Comparison of ENCODE assay signal across 10 mouse cellular contexts in genomic region chr16:88823736-88824135, GRCm38 (mm10). TPM values are rescaled to one million over a fixed set of nuclear protein-coding genes. Genes with fewer than 3 reads are reported as not detected.
DNase-seq lines count a peak whose midpoint lies in the region; ATAC-seq lines count a peak whose summit lies in the region.
"Had no signal": no experiment of that assay in that cellular context is flagged by ENCODE, and none has a peak within 500 bp of the region (broad histone marks: within the 10 kb centered on the region; RNA-seq: fewer than 3 reads in every experiment).

No protein-coding gene starts in this region.

- no peaks in the 10 kb centered on the region for H3K9me3 ChIP-seq in heart, embryonic 10.5 days
- no peaks in the 10 kb centered on the region for H3K9me3 ChIP-seq in midbrain, embryonic 11.5 days (ENCODE audit: control insufficient read depth, low read length)
- no peaks in the 10 kb centered on the region for H3K9me3 ChIP-seq in midbrain, embryonic 15.5 days
- no peaks in the 10 kb centered on the region for H3K9me3 ChIP-seq in hindbrain, embryonic 16.5 days (ENCODE audit: control insufficient read depth, low read length)
- H3K9me3 ChIP-seq: liver, embryonic 15.5 days had no signal

- no peak overlapping the region for H3K9ac ChIP-seq in midbrain, embryonic 11.5 days (ENCODE audit: low read length)
- no peak overlapping the region for H3K9ac ChIP-seq in midbrain, embryonic 15.5 days
- no peak overlapping the region for H3K9ac ChIP-seq in hindbrain, embryonic 16.5 days (ENCODE audit: low read depth, low read length)
- H3K9ac ChIP-seq: liver, embryonic 15.5 days had no signal

- H3K36me3 ChIP-seq in heart, embryonic 10.5 days = no peaks in the 10 kb centered on the region
- no peaks in the 10 kb centered on the region for H3K36me3 ChIP-seq in midbrain, embryonic 11.5 days (ENCODE audit: control insufficient read depth, insufficient read depth, low read length)
- H3K36me3 ChIP-seq in midbrain, embryonic 15.5 days (replicated peaks) = no peaks in the 10 kb centered on the region
- no peaks in the 10 kb centered on the region for H3K36me3 ChIP-seq in hindbrain, embryonic 16.5 days (ENCODE audit: control insufficient read depth, insufficient read depth, low read length)
- H3K36me3 ChIP-seq: liver, embryonic 15.5 days had no signal

- ATAC-seq in midbrain, embryonic 11.5 days (ENCODE audit: low FRiP score) = 0 out of 2 replicates have a peak, but pooled peaks have one; percentile 38
- no peak for ATAC-seq in midbrain, embryonic 15.5 days (replicated peaks)
- no peak for ATAC-seq in hindbrain, embryonic 16.5 days

- DNase-seq in heart, postnatal 10 days = peak; percentile 3 to 8
- DNase-seq in heart, embryonic 10.5 days (ENCODE audit: low spot score) = no peak
- DNase-seq in midbrain, embryonic 11.5 days (ENCODE audit: low spot score, missing footprints) = no peak
- DNase-seq in c-Kit-positive CD71-negative TER-119-negative erythroid progenitor cells, embryonic 14.5 days (ENCODE audit: low read depth) = peak; percentile 1
- peak; percentile 54 for DNase-seq in retina, embryonic 14.5 days (ENCODE audit: low spot score)
- no peak for DNase-seq in spleen, adult 12 weeks (ENCODE audit: low spot score)

- H3K27ac ChIP-seq in heart, embryonic 10.5 days = no peak overlapping the region
- no peak overlapping the region for H3K27ac ChIP-seq in midbrain, embryonic 11.5 days (ENCODE audit: low read depth, low read length)
- no peak overlapping the region for H3K27ac ChIP-seq in midbrain, embryonic 15.5 days
- H3K27ac ChIP-seq in hindbrain, embryonic 16.5 days (ENCODE audit: low read depth, low read length) = no peak overlapping the region
- H3K27ac ChIP-seq: liver, embryonic 15.5 days had no signal

- H3K4me2 ChIP-seq in midbrain, embryonic 11.5 days = no peak overlapping the region
- H3K4me2 ChIP-seq in midbrain, embryonic 15.5 days = no peak overlapping the region
- H3K4me2 ChIP-seq in hindbrain, embryonic 16.5 days (ENCODE audit: low read length) = no peak overlapping the region
- H3K4me2 ChIP-seq: liver, embryonic 15.5 days had no signal

- intact Hi-C loops in heart, postnatal 10 days (cut with DNase I) = loop anchor here (10.0 kb wide), 1 partner anchor 429 kb away; no protein-coding TSS in a partner anchor

- no peaks in the 10 kb centered on the region for H3K27me3 ChIP-seq in heart, embryonic 10.5 days (ENCODE audit: insufficient read depth, poor library complexity, severe bottlenecking)
- no peaks in the 10 kb centered on the region for H3K27me3 ChIP-seq in midbrain, embryonic 11.5 days (ENCODE audit: control insufficient read depth, insufficient read depth, low read length)
- H3K27me3 ChIP-seq in midbrain, embryonic 15.5 days (replicated peaks) = no peaks in the 10 kb centered on the region
- H3K27me3 ChIP-seq in hindbrain, embryonic 16.5 days (replicated peaks; ENCODE audit: control insufficient read depth, insufficient read depth, low read length) = no peaks in the 10 kb centered on the region
- H3K27me3 ChIP-seq: liver, embryonic 15.5 days had no signal

- H3K4me3 ChIP-seq in heart, embryonic 10.5 days = no peak overlapping the region
- H3K4me3 ChIP-seq in midbrain, embryonic 11.5 days (ENCODE audit: low read depth, low read length) = no peak overlapping the region
- no peak overlapping the region for H3K4me3 ChIP-seq in midbrain, embryonic 15.5 days
- H3K4me3 ChIP-seq in hindbrain, embryonic 16.5 days (ENCODE audit: low read length) = no peak overlapping the region
- H3K4me3 ChIP-seq: liver, embryonic 15.5 days had no signal

- WGBS in heart, embryonic 10.5 days = 82% methylated on average over 3 of the region's 3 CpGs
- 82% methylated on average over 3 of the region's 3 CpGs for WGBS in midbrain, embryonic 11.5 days
- 78% methylated on average over 3 of the region's 3 CpGs for WGBS in midbrain, embryonic 15.5 days
- WGBS in hindbrain, embryonic 16.5 days = 78% methylated on average over 3 of the region's 3 CpGs

- H3K4me1 ChIP-seq in heart, embryonic 10.5 days = no peaks in the 10 kb centered on the region
- H3K4me1 ChIP-seq in midbrain, embryonic 11.5 days (ENCODE audit: control insufficient read depth, insufficient read depth, low read length) = no peaks in the 10 kb centered on the region
- no peaks in the 10 kb centered on the region for H3K4me1 ChIP-seq in midbrain, embryonic 15.5 days
- H3K4me1 ChIP-seq in hindbrain, embryonic 16.5 days (ENCODE audit: control insufficient read depth, insufficient read depth, low read depth, low read length) = no peaks in the 10 kb centered on the region
- H3K4me1 ChIP-seq: liver, embryonic 15.5 days had no signal

RNA-seq across cellular contexts. Expression of gene Krtap14, which starts 2.2 kb away (rescaled TPM):
- not detected for total RNA-seq in heart, postnatal 10 days (2021)
- polyA plus RNA-seq in heart, embryonic 10.5 days (2016; fragmentation: Nextera tagmentation; extraction: Ambion mirVana) = not detected in 2 replicates
- polyA plus RNA-seq in midbrain, embryonic 11.5 days (2014; fragmentation: Nextera tagmentation; extraction: Ambion mirVana) = not detected in 2 replicates
- polyA plus RNA-seq in midbrain, embryonic 15.5 days (2015; fragmentation: Nextera tagmentation; extraction: Ambion mirVana) = not detected in 2 replicates
- not detected in 2 replicates for polyA plus RNA-seq in hindbrain, embryonic 16.5 days (2015; fragmentation: Nextera tagmentation; extraction: Ambion mirVana)
- total RNA-seq: heart, adult 8-10 months had no signal
- polyA plus RNA-seq: liver, embryonic 15.5 days had no signal

RNA-seq across cellular contexts. Expression of gene Krtap15, which starts 3.7 kb away (rescaled TPM):
- not detected for total RNA-seq in heart, postnatal 10 days (2021)
- polyA plus RNA-seq in heart, embryonic 10.5 days (2016; fragmentation: Nextera tagmentation; extraction: Ambion mirVana) = not detected in 2 replicates
- not detected in 2 replicates for polyA plus RNA-seq in midbrain, embryonic 11.5 days (2014; fragmentation: Nextera tagmentation; extraction: Ambion mirVana)
- polyA plus RNA-seq in midbrain, embryonic 15.5 days (2015; fragmentation: Nextera tagmentation; extraction: Ambion mirVana) = not detected in 2 replicates
- polyA plus RNA-seq in hindbrain, embryonic 16.5 days (2015; fragmentation: Nextera tagmentation; extraction: Ambion mirVana) = 0.25 TPM in 1 of 2 replicates, not detected in the other
- total RNA-seq: heart, adult 8-10 months had no signal
- polyA plus RNA-seq: liver, embryonic 15.5 days had no signal

RNA-seq across cellular contexts. Expression of gene Gm20741, which starts 11.7 kb away (rescaled TPM):
- not detected for total RNA-seq in heart, postnatal 10 days (2021)
- not detected in 2 replicates for polyA plus RNA-seq in heart, embryonic 10.5 days (2016; fragmentation: Nextera tagmentation; extraction: Ambion mirVana)
- polyA plus RNA-seq in midbrain, embryonic 11.5 days (2014; fragmentation: Nextera tagmentation; extraction: Ambion mirVana) = not detected in 2 replicates
- polyA plus RNA-seq in midbrain, embryonic 15.5 days (2015; fragmentation: Nextera tagmentation; extraction: Ambion mirVana) = not detected in 2 replicates
- polyA plus RNA-seq in hindbrain, embryonic 16.5 days (2015; fragmentation: Nextera tagmentation; extraction: Ambion mirVana) = not detected in 2 replicates
- total RNA-seq: heart, adult 8-10 months had no signal
- polyA plus RNA-seq: liver, embryonic 15.5 days had no signal

RNA-seq across cellular contexts. Expression of gene Krtap19-1, which starts 45.5 kb away (rescaled TPM):
- total RNA-seq in heart, postnatal 10 days (2021) = not detected
- not detected in 2 replicates for polyA plus RNA-seq in heart, embryonic 10.5 days (2016; fragmentation: Nextera tagmentation; extraction: Ambion mirVana)
- polyA plus RNA-seq in midbrain, embryonic 11.5 days (2014; fragmentation: Nextera tagmentation; extraction: Ambion mirVana) = not detected in 2 replicates
- not detected in 2 replicates for polyA plus RNA-seq in midbrain, embryonic 15.5 days (2015; fragmentation: Nextera tagmentation; extraction: Ambion mirVana)
- polyA plus RNA-seq in hindbrain, embryonic 16.5 days (2015; fragmentation: Nextera tagmentation; extraction: Ambion mirVana) = not detected in 2 replicates
- total RNA-seq: heart, adult 8-10 months had no signal
- polyA plus RNA-seq: liver, embryonic 15.5 days had no signal

RNA-seq across cellular contexts. Expression of gene Gm5965, which starts 46.0 kb away (rescaled TPM):
- total RNA-seq in heart, postnatal 10 days (2021) = not detected
- polyA plus RNA-seq in heart, embryonic 10.5 days (2016; fragmentation: Nextera tagmentation; extraction: Ambion mirVana) = not detected in 2 replicates
- polyA plus RNA-seq in midbrain, embryonic 11.5 days (2014; fragmentation: Nextera tagmentation; extraction: Ambion mirVana) = not detected in 2 replicates
- polyA plus RNA-seq in midbrain, embryonic 15.5 days (2015; fragmentation: Nextera tagmentation; extraction: Ambion mirVana) = not detected in 2 replicates
- polyA plus RNA-seq in hindbrain, embryonic 16.5 days (2015; fragmentation: Nextera tagmentation; extraction: Ambion mirVana) = not detected in 2 replicates
- total RNA-seq: heart, adult 8-10 months had no signal
- polyA plus RNA-seq: liver, embryonic 15.5 days had no signal

Comparison
In these comparisons a context has a peak if more than half of its experiments do, and no peak if none do; other contexts are left out.
1. DNase-seq: peak in heart, postnatal 10 days (2 of 2), c-Kit-positive CD71-negative TER-119-negative erythroid progenitor cells, embryonic 14.5 days (single experiment) and retina, embryonic 14.5 days (single experiment); none in heart, embryonic 10.5 days (single experiment), midbrain, embryonic 11.5 days (single experiment) and spleen, adult 12 weeks (single experiment).